In genomic region chr11:62050356-62051330, GRCm38 (mm10) we compare ENCODE assay signal across 11 mouse cellular contexts.
DNase-seq lines count a peak whose midpoint lies in the region; ATAC-seq and TF ChIP-seq lines count a peak whose summit lies in the region.
"Had no signal": no experiment of that assay in that cellular context is flagged by ENCODE, and none has a peak within 500 bp of the region (broad histone marks: within the 10 kb centered on the region; RNA-seq: fewer than 3 reads in every experiment).

No protein-coding gene starts in this region.

- no peak overlapping the region for H3K4me2 ChIP-seq in liver, embryonic 12.5 days
- H3K4me2 ChIP-seq in liver, postnatal 0 days (ENCODE audit: low read depth, low read length) = no peak overlapping the region
- H3K4me2 ChIP-seq: forebrain, embryonic 15.5 days; midbrain, embryonic 12.5 days had no signal

- WGBS in liver, embryonic 12.5 days (ENCODE audit: insufficient replicate concordance) = 70% methylated on average over 8 of the region's 8 CpGs
- WGBS in liver, postnatal 0 days (ENCODE audit: insufficient replicate concordance) = 76% methylated on average over 8 of the region's 8 CpGs

- no peak for TF ChIP-seq CTCF in liver, postnatal 0 days (IDR thresholded peaks at IDR 0.05; ENCODE audit: low read depth)

- H3K4me3 ChIP-seq in liver, embryonic 12.5 days = no peak overlapping the region
- no peak overlapping the region for H3K4me3 ChIP-seq in liver, postnatal 0 days (ENCODE audit: low read depth, low read length)
- H3K4me3 ChIP-seq: forebrain, embryonic 15.5 days; midbrain, embryonic 12.5 days had no signal

- no peak for DNase-seq in liver, postnatal 0 days
- DNase-seq in embryo, embryonic 10.5 days (ENCODE audit: low spot score) = peak; percentile 47
- DNase-seq in kidney, postnatal 25 days = peak; percentile 70 to 75
- peak; percentile 88 for DNase-seq in yolk sac, embryonic 10.5 days (ENCODE audit: low spot score)
- no peak for DNase-seq in right cerebral cortex, adult 2 months (ENCODE audit: low spot score in 2 of 2)
- no peak for DNase-seq in left cerebral cortex, postnatal 10 days (ENCODE audit: extremely low spot score in 1 of 2, low spot score in 2 of 2)
- DNase-seq: cerebellum, postnatal 10 days; lung, adult 2 months had no signal

- H3K9ac ChIP-seq in liver, embryonic 12.5 days = no peak overlapping the region
- no peak overlapping the region for H3K9ac ChIP-seq in liver, postnatal 0 days (replicated peaks)
- H3K9ac ChIP-seq: forebrain, embryonic 15.5 days; midbrain, embryonic 12.5 days had no signal

- peaks cover 51% of the 10 kb centered on the region for H3K36me3 ChIP-seq in liver, embryonic 12.5 days
- H3K36me3 ChIP-seq in liver, postnatal 0 days (replicated peaks; ENCODE audit: insufficient read depth, low read length) = peaks cover 7% of the 10 kb centered on the region
- H3K36me3 ChIP-seq: forebrain, embryonic 15.5 days; midbrain, embryonic 12.5 days had no signal

- no peaks in the 10 kb centered on the region for H3K9me3 ChIP-seq in liver, embryonic 12.5 days (replicated peaks)
- no peaks in the 10 kb centered on the region for H3K9me3 ChIP-seq in liver, postnatal 0 days (ENCODE audit: low read length)
- H3K9me3 ChIP-seq: forebrain, embryonic 15.5 days; midbrain, embryonic 12.5 days had no signal

- intact Hi-C loops in left cerebral cortex, postnatal 10 days (cut with DNase I) = loop anchor here (5.0 kb wide), 1 partner anchor 77 kb away; no protein-coding TSS in a partner anchor

- no peak for TF ChIP-seq EP300 in liver, postnatal 0 days (IDR thresholded peaks at IDR 0.05; ENCODE audit: low read depth)

- H3K27me3 ChIP-seq in liver, embryonic 12.5 days (replicated peaks) = no peaks in the 10 kb centered on the region
- no peaks in the 10 kb centered on the region for H3K27me3 ChIP-seq in liver, postnatal 0 days (ENCODE audit: insufficient read depth, low read length)
- H3K27me3 ChIP-seq: forebrain, embryonic 15.5 days had no signal

- no peak overlapping the region for H3K27ac ChIP-seq in liver, embryonic 12.5 days
- no peak overlapping the region for H3K27ac ChIP-seq in liver, postnatal 0 days (ENCODE audit: low read depth)
- H3K27ac ChIP-seq: forebrain, embryonic 15.5 days; midbrain, embryonic 12.5 days had no signal

- 0 out of 2 replicates have a peak, but pooled peaks have one; percentile 27 for ATAC-seq in liver, embryonic 12.5 days
- no peak for ATAC-seq in liver, postnatal 0 days
- ATAC-seq: forebrain, embryonic 15.5 days had no signal

- peaks cover 7% of the 10 kb centered on the region for H3K4me1 ChIP-seq in liver, embryonic 12.5 days
- peaks cover 3% of the 10 kb centered on the region; the same call in 1 of the 2 replicates for H3K4me1 ChIP-seq in liver, postnatal 0 days (ENCODE audit: insufficient read depth)
- H3K4me1 ChIP-seq: forebrain, embryonic 15.5 days had no signal

Comparison
In these comparisons a context has a peak if more than half of its experiments do, and no peak if none do; other contexts are left out.
1. DNase-seq: peak in embryo, embryonic 10.5 days (single experiment), kidney, postnatal 25 days (2 of 2) and yolk sac, embryonic 10.5 days (single experiment); none in liver, postnatal 0 days (single experiment), right cerebral cortex, adult 2 months (0 of 2) and left cerebral cortex, postnatal 10 days (0 of 2).